Comparison of ENCODE assay signal across 10 mouse cellular contexts in the genomic region with DNA sequence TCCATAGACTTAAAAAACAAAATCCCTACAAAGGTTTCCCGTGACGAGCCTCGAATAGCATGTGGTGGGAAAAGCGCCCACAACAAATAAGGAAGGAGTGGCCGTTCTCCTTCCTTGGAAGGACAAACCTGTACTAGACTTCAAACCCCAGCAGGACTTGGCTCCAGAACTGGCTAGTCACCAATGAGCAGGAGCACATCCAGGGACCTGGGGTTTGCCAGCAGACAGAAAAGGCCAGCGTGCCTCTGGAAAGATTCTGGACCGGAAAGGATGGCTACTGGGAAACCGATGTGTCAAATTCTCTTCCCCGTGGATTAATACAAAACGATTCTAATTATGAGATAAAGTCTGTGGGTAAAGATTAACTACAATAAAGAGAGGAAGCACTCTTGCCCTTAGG.
A peak's percentile ranks its signal among the peaks of the same experiment; 100 is the strongest.
DNase-seq lines count a peak whose midpoint lies in the region; ATAC-seq and TF ChIP-seq lines count a peak whose summit lies in the region.
"Had no signal": no experiment of that assay in that cellular context is flagged by ENCODE, and none has a peak within 500 bp of the region (broad histone marks: within the 10 kb centered on the region; RNA-seq: fewer than 3 reads in every experiment).

No protein-coding gene starts in this region.

- no peak overlapping the region for H3K9ac ChIP-seq in midbrain, embryonic 11.5 days (ENCODE audit: low read length)
- H3K9ac ChIP-seq: embryonic facial prominence, embryonic 12.5 days; liver, embryonic 14.5 days; midbrain, embryonic 13.5 days had no signal

- H3K4me2 ChIP-seq in midbrain, embryonic 11.5 days, result no peak overlapping the region
- H3K4me2 ChIP-seq: embryonic facial prominence, embryonic 12.5 days; midbrain, embryonic 13.5 days had no signal

- no peaks in the 10 kb centered on the region for H3K36me3 ChIP-seq in midbrain, embryonic 11.5 days (ENCODE audit: control insufficient read depth, insufficient read depth, low read length)
- H3K36me3 ChIP-seq: embryonic facial prominence, embryonic 12.5 days; midbrain, embryonic 13.5 days had no signal

- H3K4me1 ChIP-seq in midbrain, embryonic 11.5 days (ENCODE audit: control insufficient read depth, insufficient read depth, low read length), result no peaks in the 10 kb centered on the region
- H3K4me1 ChIP-seq: midbrain, embryonic 13.5 days had no signal

- intact Hi-C loops in heart, postnatal 14 days (cut with DNase I), result no loop called here

- H3K4me3 ChIP-seq in midbrain, embryonic 11.5 days (ENCODE audit: low read depth, low read length), result no peak overlapping the region
- H3K4me3 ChIP-seq: embryonic facial prominence, embryonic 12.5 days; midbrain, embryonic 13.5 days had no signal

- no peak overlapping the region for H3K27ac ChIP-seq in midbrain, embryonic 11.5 days (ENCODE audit: low read depth, low read length)
- H3K27ac ChIP-seq: embryonic facial prominence, embryonic 12.5 days; liver, embryonic 14.5 days; midbrain, embryonic 13.5 days had no signal

- no peak for ATAC-seq in midbrain, embryonic 11.5 days (ENCODE audit: low FRiP score)
- ATAC-seq: midbrain, embryonic 13.5 days had no signal

- no peak for TF ChIP-seq CTCF in brain, embryonic 14.5 days (IDR thresholded peaks at IDR 0.05; ENCODE audit: borderline replicate concordance, extremely low read depth, insufficient read depth, insufficient read length)

- H3K9me3 ChIP-seq in midbrain, embryonic 11.5 days (ENCODE audit: control insufficient read depth, low read length), result no peaks in the 10 kb centered on the region
- H3K9me3 ChIP-seq: embryonic facial prominence, embryonic 12.5 days; midbrain, embryonic 13.5 days had no signal

- TF ChIP-seq POLR2A in brain, embryonic 14.5 days (IDR thresholded peaks at IDR 0.05; ENCODE audit: borderline replicate concordance, extremely low read depth, insufficient read depth, insufficient read length, poor library complexity, severe bottlenecking), result no peak

- peak; percentile 12 for DNase-seq in layer of hippocampus, adult 11-12 months (ENCODE audit: low spot score)
- DNase-seq in layer of hippocampus, postnatal 25 days (ENCODE audit: extremely low spot score in 1 of 2, low spot score in 1 of 2), result no peak
- DNase-seq in brain, embryonic 14.5 days (ENCODE audit: low read depth), result peak; percentile 19
- peak; percentile 76 to 87 for DNase-seq in cerebellum, postnatal 14 days
- DNase-seq in heart, postnatal 14 days, result peak; percentile 39 to 56
- DNase-seq in lung, postnatal 25 days (ENCODE audit: low spot score), result no peak
- DNase-seq in midbrain, embryonic 11.5 days (ENCODE audit: low spot score, missing footprints), result no peak

- no peaks in the 10 kb centered on the region for H3K27me3 ChIP-seq in midbrain, embryonic 11.5 days (ENCODE audit: control insufficient read depth, insufficient read depth, low read length)
- H3K27me3 ChIP-seq: embryonic facial prominence, embryonic 12.5 days; midbrain, embryonic 13.5 days had no signal

- 93% methylated on average over 10 of the region's 10 CpGs for WGBS in midbrain, embryonic 11.5 days

Comparison
In these comparisons a context has a peak if more than half of its experiments do, and no peak if none do; other contexts are left out.
1. DNase-seq: peak in layer of hippocampus, adult 11-12 months (single experiment), brain, embryonic 14.5 days (single experiment), cerebellum, postnatal 14 days (2 of 2) and heart, postnatal 14 days (2 of 2); none in layer of hippocampus, postnatal 25 days (0 of 2), lung, postnatal 25 days (single experiment) and midbrain, embryonic 11.5 days (single experiment).